Mouse (Mus musculus) heart, embryonic 15.5 days (tissue): ENCODE results near the gene Reln. TPM values are rescaled to one million over a fixed set of nuclear protein-coding genes. Genes with fewer than 3 reads are reported as not detected.

Experiments
- ATAC-seq: fragments of 200-750 bp; cut with Nextera tagmentation; replicated peaks from 2 replicates; pipeline ENCODE4 v1.8.0; 2017; ENCODE audit warnings: low read depth, moderate TSS enrichment; ENCODE audit not compliant: insufficient number of reproducible peaks, insufficient read depth, low FRiP score
- H3K27ac ChIP-seq: fragments of 300-500 bp; sonication (generic); 2 replicates; pipeline ENCODE4 v1.5.1; 2015; ENCODE audit warnings: mild to moderate bottlenecking, inconsistent platforms
- H3K27me3 ChIP-seq: fragments of 300-500 bp; sonication (generic); 2 replicates; pipeline ENCODE4 v1.6.1; 2015; ENCODE audit warnings: inconsistent platforms
- H3K36me3 ChIP-seq: fragments of 300-500 bp; sonication (generic); 2 replicates; pipeline ENCODE4 v1.6.1; 2015; ENCODE audit warnings: mild to moderate bottlenecking, inconsistent platforms
- H3K4me1 ChIP-seq: fragments of 300-500 bp; sonication (generic); replicated peaks from 2 replicates; pipeline ENCODE4 v1.6.1; 2015; ENCODE audit warnings: inconsistent platforms
- H3K4me2 ChIP-seq: fragments of 300-500 bp; sonication (generic); 2 replicates; pipeline ENCODE4 v1.6.1; 2015; ENCODE audit warnings: inconsistent platforms, mild to moderate bottlenecking, moderate library complexity
- H3K4me3 ChIP-seq: fragments of 300-500 bp; sonication (generic); 2 replicates; pipeline ENCODE4 v1.5.1; 2015; ENCODE audit warnings: mild to moderate bottlenecking, inconsistent platforms
- H3K9ac ChIP-seq: fragments of 300-500 bp; sonication (generic); 2 replicates; pipeline ENCODE4 v1.6.1; 2015; ENCODE audit warnings: mild to moderate bottlenecking, inconsistent platforms
- H3K9me3 ChIP-seq: fragments of 300-500 bp; sonication (generic); replicated peaks from 2 replicates; pipeline ENCODE4 v1.6.1; 2016; ENCODE audit warnings: inconsistent platforms
- WGBS: fragments of 180-500 bp; shearing (Covaris S2); methylation state at CpG from one replicate; pipeline ENCODE4 v1.1.7; 2015; ENCODE audit warnings: mixed read lengths; 5-methylcytosine and 5-hydroxymethylcytosine counted together
- polyA plus RNA-seq: library from polyadenylated mRNA; unstranded; fragments of >200 nt; fragmentation: Nextera tagmentation; extraction: Ambion mirVana; gene quantifications from 2 replicates; pipeline ENCODE4 v1.2.1, GENCODE M21; 2015

The Reln gene
- polyA plus RNA-seq, 1 experiment from 2014 or later: 1.5 TPM

- H3K36me3 ChIP-seq: no peaks in the 10 kb centered on the region
- no peak overlapping the region for H3K9ac ChIP-seq
- H3K4me1 ChIP-seq: no peaks in the 10 kb centered on the region
- ATAC-seq: no peak
- H3K9me3 ChIP-seq: no peaks in the 10 kb centered on the region
- no peak overlapping the region for H3K4me2 ChIP-seq
- 62% methylated on average over 7 of the region's 7 CpGs for WGBS
- H3K4me3 ChIP-seq: no peak overlapping the region
- no peak overlapping the region for H3K27ac ChIP-seq
- H3K27me3 ChIP-seq: no peaks in the 10 kb centered on the region
Observed at GRCm38 (mm10) chr5:22031653-22032052, 312.8 kb downstream of the Reln start.

GRCm38 (mm10) chr5:22028379-22028778 lies 316.1 kb downstream of the Reln start:
- H3K4me1 ChIP-seq: no peaks in the 10 kb centered on the region
- H3K27ac ChIP-seq: no peak overlapping the region
- H3K9ac ChIP-seq: no peak overlapping the region
- no peaks in the 10 kb centered on the region for H3K27me3 ChIP-seq
- WGBS: 81% methylated on average over 11 of the region's 11 CpGs
- no peak overlapping the region for H3K4me3 ChIP-seq
- H3K36me3 ChIP-seq: no peaks in the 10 kb centered on the region
- H3K4me2 ChIP-seq: no peak overlapping the region
- ATAC-seq: no peak
- no peaks in the 10 kb centered on the region for H3K9me3 ChIP-seq

GRCm38 (mm10) chr5:22027240-22027875 lies 317.1 kb downstream of the Reln start:
- no peaks in the 10 kb centered on the region for H3K27me3 ChIP-seq
- no peaks in the 10 kb centered on the region for H3K9me3 ChIP-seq
- no peak overlapping the region for H3K27ac ChIP-seq
- no peak overlapping the region for H3K4me3 ChIP-seq
- 84% methylated on average over 6 of the region's 6 CpGs for WGBS
- no peak overlapping the region for H3K9ac ChIP-seq
- no peaks in the 10 kb centered on the region for H3K4me1 ChIP-seq
- H3K36me3 ChIP-seq: no peaks in the 10 kb centered on the region
- no peak overlapping the region for H3K4me2 ChIP-seq
- ATAC-seq: no peak

GRCm38 (mm10) chr5:22025746-22026145 lies 318.8 kb downstream of the Reln start:
- Histone ChIP-seq H3K27me3 (no peaks in the 10 kb centered on the region), H3K9me3 (no peaks in the 10 kb centered on the region), H3K36me3 (no peaks in the 10 kb centered on the region), H3K9ac (no peak overlapping the region), H3K4me3 (no peak overlapping the region), H3K27ac (no peak overlapping the region), H3K4me1 (no peaks in the 10 kb centered on the region), H3K4me2 (no peak overlapping the region)
- no peak for ATAC-seq
- WGBS: 70% methylated on average over 4 of the region's 4 CpGs

- Histone ChIP-seq H3K4me1 (no peaks in the 10 kb centered on the region), H3K36me3 (no peaks in the 10 kb centered on the region), H3K27me3 (no peaks in the 10 kb centered on the region), H3K4me2 (no peak overlapping the region), H3K27ac (no peak overlapping the region), H3K9ac (no peak overlapping the region), H3K4me3 (no peak overlapping the region), H3K9me3 (no peaks in the 10 kb centered on the region)
- WGBS: 36% methylated on average over 3 of the region's 3 CpGs
- ATAC-seq: no peak
Observed at GRCm38 (mm10) chr5:22024108-22024507, 320.4 kb downstream of the Reln start.

- 71% methylated on average over 3 of the region's 3 CpGs for WGBS
- Histone ChIP-seq H3K27me3 (no peaks in the 10 kb centered on the region), H3K9ac (no peak overlapping the region), H3K36me3 (no peaks in the 10 kb centered on the region), H3K4me1 (no peaks in the 10 kb centered on the region), H3K4me3 (no peak overlapping the region), H3K4me2 (no peak overlapping the region), H3K9me3 (no peaks in the 10 kb centered on the region), H3K27ac (no peak overlapping the region)
- ATAC-seq: no peak
Observed at GRCm38 (mm10) chr5:22017896-22018295, 326.6 kb downstream of the Reln start.

GRCm38 (mm10) chr5:22014459-22014858 lies 330.0 kb downstream of the Reln start:
- Histone ChIP-seq H3K36me3 (no peaks in the 10 kb centered on the region), H3K4me2 (no peak overlapping the region), H3K27ac (no peak overlapping the region), H3K27me3 (no peaks in the 10 kb centered on the region), H3K9ac (no peak overlapping the region), H3K4me3 (no peak overlapping the region), H3K9me3 (no peaks in the 10 kb centered on the region), H3K4me1 (no peaks in the 10 kb centered on the region)
- WGBS: 86% methylated on average over 3 of the region's 3 CpGs
- ATAC-seq: no peak

- Histone ChIP-seq H3K4me1 (no peaks in the 10 kb centered on the region), H3K27me3 (no peaks in the 10 kb centered on the region), H3K36me3 (no peaks in the 10 kb centered on the region), H3K4me3 (no peak overlapping the region), H3K4me2 (no peak overlapping the region), H3K9me3 (no peaks in the 10 kb centered on the region), H3K9ac (no peak overlapping the region), H3K27ac (no peak overlapping the region)
- 85% methylated on average over 8 of the region's 8 CpGs for WGBS
- ATAC-seq: no peak
Observed at GRCm38 (mm10) chr5:22009142-22009541, 335.4 kb downstream of the Reln start.

- no peaks in the 10 kb centered on the region for H3K9me3 ChIP-seq
- no peaks in the 10 kb centered on the region for H3K36me3 ChIP-seq
- no peaks in the 10 kb centered on the region for H3K27me3 ChIP-seq
- no peak overlapping the region for H3K4me3 ChIP-seq
- H3K4me1 ChIP-seq: no peaks in the 10 kb centered on the region
- WGBS: 63% methylated on average over 11 of the region's 11 CpGs
- ATAC-seq: no peak
- no peak overlapping the region for H3K4me2 ChIP-seq
- no peak overlapping the region for H3K9ac ChIP-seq
- H3K27ac ChIP-seq: no peak overlapping the region
Observed at GRCm38 (mm10) chr5:22007304-22008059, 337.0 kb downstream of the Reln start.

- no peak for ATAC-seq
- Histone ChIP-seq H3K9me3 (no peaks in the 10 kb centered on the region), H3K4me1 (no peaks in the 10 kb centered on the region), H3K4me2 (no peak overlapping the region), H3K9ac (no peak overlapping the region), H3K27me3 (no peaks in the 10 kb centered on the region), H3K36me3 (no peaks in the 10 kb centered on the region), H3K27ac (no peak overlapping the region), H3K4me3 (no peak overlapping the region)
- WGBS: 72% methylated on average over 4 of the region's 4 CpGs
Observed at GRCm38 (mm10) chr5:22003858-22004257, 340.6 kb downstream of the Reln start.

GRCm38 (mm10) chr5:21987711-21988110 lies 356.8 kb downstream of the Reln start:
- Histone ChIP-seq H3K4me3 (no peak overlapping the region), H3K4me1 (no peaks in the 10 kb centered on the region), H3K27me3 (no peaks in the 10 kb centered on the region), H3K9me3 (no peaks in the 10 kb centered on the region), H3K36me3 (no peaks in the 10 kb centered on the region), H3K27ac (no peak overlapping the region), H3K4me2 (no peak overlapping the region), H3K9ac (no peak overlapping the region)
- no peak for ATAC-seq
- WGBS: 70% methylated on average over 5 of the region's 5 CpGs

GRCm38 (mm10) chr5:21986311-21986710 lies 358.2 kb downstream of the Reln start:
- 45% methylated on average over 4 of the region's 4 CpGs for WGBS
- no peak overlapping the region for H3K4me2 ChIP-seq
- H3K9ac ChIP-seq: no peak overlapping the region
- H3K36me3 ChIP-seq: no peaks in the 10 kb centered on the region
- no peaks in the 10 kb centered on the region for H3K27me3 ChIP-seq
- no peaks in the 10 kb centered on the region for H3K9me3 ChIP-seq
- H3K27ac ChIP-seq: no peak overlapping the region
- no peak overlapping the region for H3K4me3 ChIP-seq
- no peak for ATAC-seq
- H3K4me1 ChIP-seq: no peaks in the 10 kb centered on the region
